Comparison of ENCODE assay signal across 11 mouse cellular contexts in genomic region chr4:98181185-98182052, GRCm38 (mm10).
DNase-seq lines count a peak whose midpoint lies in the region; ATAC-seq and TF ChIP-seq lines count a peak whose summit lies in the region.
"Had no signal": no experiment of that assay in that cellular context is flagged by ENCODE, and none has a peak within 500 bp of the region (broad histone marks: within the 10 kb centered on the region; RNA-seq: fewer than 3 reads in every experiment).

No protein-coding gene starts in this region.

- H3K27me3 ChIP-seq in heart, postnatal 0 days (ENCODE audit: control insufficient read depth, insufficient read depth, low read length) = no peaks in the 10 kb centered on the region
- no peaks in the 10 kb centered on the region for H3K27me3 ChIP-seq in heart, embryonic 11.5 days (ENCODE audit: control insufficient read depth, insufficient read depth, low read length)
- no peaks in the 10 kb centered on the region for H3K27me3 ChIP-seq in stomach, embryonic 15.5 days (replicated peaks)
- H3K27me3 ChIP-seq in stomach, postnatal 0 days (ENCODE audit: control insufficient read depth, insufficient read depth, low read length) = no peaks in the 10 kb centered on the region

- H3K36me3 ChIP-seq in heart, postnatal 0 days (replicated peaks; ENCODE audit: control insufficient read depth, insufficient read depth, low read length) = no peaks in the 10 kb centered on the region
- H3K36me3 ChIP-seq in heart, embryonic 11.5 days (ENCODE audit: control insufficient read depth, insufficient read depth, low read length) = no peaks in the 10 kb centered on the region
- no peaks in the 10 kb centered on the region for H3K36me3 ChIP-seq in stomach, embryonic 15.5 days
- no peaks in the 10 kb centered on the region for H3K36me3 ChIP-seq in stomach, postnatal 0 days (ENCODE audit: control insufficient read depth, insufficient read depth, low read length)
- H3K36me3 ChIP-seq: midbrain, embryonic 10.5 days had no signal

- H3K27ac ChIP-seq in heart, postnatal 0 days (ENCODE audit: low read depth) = peak overlapping the region; percentile 64; the same call in 1 of the 2 replicates
- no peak overlapping the region for H3K27ac ChIP-seq in heart, embryonic 11.5 days (ENCODE audit: low read depth, low read length)
- peak overlapping the region; percentile 64; the same call in 1 of the 2 replicates for H3K27ac ChIP-seq in stomach, embryonic 15.5 days
- no peak overlapping the region for H3K27ac ChIP-seq in stomach, postnatal 0 days (replicated peaks)
- H3K27ac ChIP-seq: midbrain, embryonic 10.5 days had no signal

- DNase-seq in embryo, embryonic 10.5 days (ENCODE audit: low spot score) = peak; percentile 19
- DNase-seq in embryo, embryonic 9.5 days (ENCODE audit: extremely low spot score) = no peak
- no peak for DNase-seq in heart, postnatal 0 days (ENCODE audit: low spot score)
- no peak for DNase-seq in stomach, postnatal 0 days (ENCODE audit: low spot score)
- no peak for DNase-seq in lung, adult 18-20 months
- no peak for DNase-seq in frontal cortex, postnatal 10 days (ENCODE audit: low spot score in 2 of 2)
- DNase-seq: cerebellum, adult 2 months; liver had no signal

- no peak for ATAC-seq in heart, postnatal 0 days (ENCODE audit: insufficient read depth, low read depth)
- ATAC-seq in heart, embryonic 11.5 days (replicated peaks; ENCODE audit: insufficient number of reproducible peaks, low FRiP score, low TSS enrichment) = no peak
- ATAC-seq in stomach, embryonic 15.5 days (ENCODE audit: insufficient read depth, low FRiP score, low read depth) = no peak
- ATAC-seq in stomach, postnatal 0 days (ENCODE audit: low FRiP score, low TSS enrichment) = no peak

- no peaks in the 10 kb centered on the region for H3K9me3 ChIP-seq in heart, postnatal 0 days (replicated peaks; ENCODE audit: control insufficient read depth, low read length)
- no peaks in the 10 kb centered on the region for H3K9me3 ChIP-seq in heart, embryonic 11.5 days (replicated peaks; ENCODE audit: control insufficient read depth, low read length)
- H3K9me3 ChIP-seq in stomach, embryonic 15.5 days = no peaks in the 10 kb centered on the region
- H3K9me3 ChIP-seq in stomach, postnatal 0 days (ENCODE audit: control insufficient read depth, low read length) = no peaks in the 10 kb centered on the region
- H3K9me3 ChIP-seq: midbrain, embryonic 10.5 days had no signal

- H3K4me3 ChIP-seq in heart, postnatal 0 days (ENCODE audit: low read depth, low read length) = no peak overlapping the region
- H3K4me3 ChIP-seq in heart, embryonic 11.5 days (ENCODE audit: low read depth, low read length) = no peak overlapping the region
- H3K4me3 ChIP-seq in stomach, embryonic 15.5 days (replicated peaks) = no peak overlapping the region
- no peak overlapping the region for H3K4me3 ChIP-seq in stomach, postnatal 0 days (ENCODE audit: low read depth, low read length)
- H3K4me3 ChIP-seq: midbrain, embryonic 10.5 days had no signal

- TF ChIP-seq EP300 in heart, postnatal 0 days (IDR thresholded peaks at IDR 0.05; ENCODE audit: low read depth) = no peak
- no peak for TF ChIP-seq EP300 in stomach, postnatal 0 days (optimal IDR thresholded peaks at IDR 0.05)

- no peak overlapping the region for H3K4me2 ChIP-seq in heart, postnatal 0 days (ENCODE audit: low read depth, low read length)
- H3K4me2 ChIP-seq in heart, embryonic 11.5 days = no peak overlapping the region
- H3K4me2 ChIP-seq in stomach, embryonic 15.5 days = no peak overlapping the region
- no peak overlapping the region for H3K4me2 ChIP-seq in stomach, postnatal 0 days (replicated peaks; ENCODE audit: low read depth)

- no peak for TF ChIP-seq CTCF in heart, postnatal 0 days (IDR thresholded peaks at IDR 0.05; ENCODE audit: low read depth)
- TF ChIP-seq CTCF in stomach, postnatal 0 days (IDR thresholded peaks at IDR 0.05; ENCODE audit: low read depth) = no peak

- WGBS in heart, postnatal 0 days = 68% methylated on average over 12 of the region's 12 CpGs
- 73% methylated on average over 12 of the region's 12 CpGs for WGBS in heart, embryonic 11.5 days (ENCODE audit: insufficient replicate concordance)
- 56% methylated on average over 12 of the region's 12 CpGs for WGBS in stomach, embryonic 15.5 days
- 64% methylated on average over 12 of the region's 12 CpGs for WGBS in stomach, postnatal 0 days

- H3K9ac ChIP-seq in heart, postnatal 0 days (replicated peaks; ENCODE audit: low read depth, low read length) = no peak overlapping the region
- no peak overlapping the region for H3K9ac ChIP-seq in heart, embryonic 11.5 days (ENCODE audit: low read depth, low read length)
- no peak overlapping the region for H3K9ac ChIP-seq in stomach, embryonic 15.5 days
- no peak overlapping the region for H3K9ac ChIP-seq in stomach, postnatal 0 days (ENCODE audit: low read length)

- H3K4me1 ChIP-seq in heart, postnatal 0 days (ENCODE audit: control insufficient read depth, insufficient read depth) = 0 out of 2 replicates have a peak, but pooled peaks cover 16% of the 10 kb centered on the region
- H3K4me1 ChIP-seq in heart, embryonic 11.5 days (ENCODE audit: control insufficient read depth, insufficient read depth, low read length) = peaks cover 13% of the 10 kb centered on the region
- 0 out of 2 replicates have a peak, but pooled peaks cover 5% of the 10 kb centered on the region for H3K4me1 ChIP-seq in stomach, embryonic 15.5 days
- no peaks in the 10 kb centered on the region for H3K4me1 ChIP-seq in stomach, postnatal 0 days (replicated peaks; ENCODE audit: control insufficient read depth, insufficient read depth)

Comparison
In these comparisons a context has a peak if more than half of its experiments do, and no peak if none do; other contexts are left out.
1. H3K27ac ChIP-seq: peak in heart, postnatal 0 days (single experiment) and stomach, embryonic 15.5 days (single experiment); none in heart, embryonic 11.5 days (single experiment) and stomach, postnatal 0 days (single experiment).